Mouse (Mus musculus) gastrocnemius, adult 2 months (tissue): Measurements from ENCODE around the gene Gm10097. TPM values are rescaled to one million over a fixed set of nuclear protein-coding genes. Genes with fewer than 3 reads are reported as not detected.

Source experiments
- DNase-seq: peaks from one replicate; pipeline ENCODE4 v3.0.0; 2022
- H3K27ac ChIP-seq: fragments of 200-600 bp; 2 replicates; pipeline ENCODE4 v1.8.1; 2022; ENCODE audit warnings: mild to moderate bottlenecking
- H3K4me3 ChIP-seq: fragments of 200-600 bp; 2 replicates; pipeline ENCODE4 v1.8.1; 2022; ENCODE audit warnings: mild to moderate bottlenecking, moderate library complexity
- CTCF ChIP-seq: fragments of 200-600 bp; IDR thresholded peaks from 2 replicates; pipeline ENCODE4 v1.8.1; 2022; ENCODE audit warnings: antibody characterized with exemption, mild to moderate bottlenecking, moderate library complexity
- intact Hi-C: fragments of 180-260 bp; cut with DNase I; formaldehyde crosslinking; loops from one replicate; pipeline ENCODE4 v1.15.1; 2025
- total RNA-seq, 2 experiments: library from RNA; stranded (reverse); gene quantifications; 2 replicates each; pipeline ENCODE4 v1.2.3; 2021

Gm10097 gene
- total RNA-seq, 2 experiments from 2014 or later, result 0.23 to 0.36 TPM

DNA sequence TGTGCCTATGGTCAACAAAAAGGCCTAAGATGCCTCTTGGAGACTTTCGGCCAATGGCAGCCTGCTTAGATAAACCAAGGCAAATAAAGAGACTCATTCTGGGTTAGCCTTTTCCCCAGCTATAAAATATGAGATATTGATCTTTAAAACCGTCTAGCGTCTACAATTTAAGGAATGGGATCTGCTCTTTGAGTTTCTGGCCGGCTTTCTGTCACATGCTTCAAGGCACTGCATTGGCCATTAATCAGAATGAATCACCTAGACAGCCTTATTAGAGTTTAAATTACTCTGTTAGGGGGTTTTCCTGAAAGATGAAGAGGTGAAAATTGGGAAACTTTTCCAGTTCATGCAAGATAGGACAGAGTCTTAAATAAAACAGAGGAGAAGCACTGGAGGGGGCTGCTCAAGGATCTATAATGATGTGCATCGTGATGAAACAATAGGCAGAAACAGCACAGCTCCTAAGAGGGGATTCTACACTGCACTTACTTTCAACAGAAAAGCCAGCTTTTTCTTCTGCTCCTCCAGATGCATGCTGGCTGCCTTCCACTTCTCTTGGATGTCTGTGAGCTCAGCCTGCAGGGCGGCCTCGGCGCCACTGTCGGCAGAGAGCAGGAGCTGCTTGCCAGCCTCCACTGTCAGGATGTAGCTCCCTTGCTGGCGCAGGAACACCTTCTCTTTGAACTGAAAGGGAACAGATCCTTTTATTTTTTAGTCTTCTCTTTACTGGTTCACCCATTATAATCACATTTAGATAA lies 28.2 kb downstream of the Gm10097 start:
- Histone ChIP-seq H3K27ac (no peak overlapping the region), H3K4me3 (no peak overlapping the region)
- intact Hi-C loops, result no loop called here
- TF ChIP-seq CTCF, result no peak
- DNase-seq, result peak; percentile 73

DNA sequence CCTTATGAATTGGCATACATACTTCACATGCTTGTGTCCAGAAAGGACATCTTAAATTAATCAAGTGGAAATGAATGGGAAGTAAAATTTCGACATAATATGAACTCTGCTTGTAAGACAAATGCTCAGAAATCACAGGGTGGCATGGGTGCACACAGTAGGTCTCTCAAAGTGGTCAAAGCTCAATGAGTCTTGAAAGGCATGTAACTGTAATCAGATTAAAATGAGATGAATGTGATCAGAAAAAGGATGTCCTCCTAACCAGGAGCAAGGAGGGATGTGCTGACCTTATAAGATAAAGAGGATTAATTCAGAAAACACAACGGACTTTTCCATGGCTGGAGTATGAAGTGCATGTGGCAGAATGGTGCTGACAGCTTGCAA lies 28.8 kb downstream of the Gm10097 start:
- intact Hi-C loops, result no loop called here
- Histone ChIP-seq H3K4me3 (no peak overlapping the region), H3K27ac (no peak overlapping the region)
- TF ChIP-seq CTCF, result no peak
- DNase-seq, result no peak

DNA sequence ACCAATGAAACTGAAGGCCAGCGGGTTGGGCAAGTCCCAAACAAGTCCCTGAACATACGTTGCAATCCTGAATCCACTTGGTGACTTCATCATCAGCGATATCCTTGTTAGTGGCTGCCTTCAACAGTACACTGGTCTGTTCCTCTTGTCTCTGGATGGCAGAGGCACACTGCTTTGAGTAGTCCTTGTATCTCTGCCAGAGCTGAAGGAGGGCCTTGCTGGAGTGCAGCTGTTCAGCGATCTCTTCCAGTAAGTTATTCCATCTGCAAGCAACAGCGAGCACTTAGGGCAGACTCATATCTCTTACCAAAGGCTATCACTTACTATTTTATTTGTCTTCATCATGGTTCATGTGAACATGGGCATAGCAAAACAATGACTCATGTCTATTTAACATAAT lies 41.8 kb downstream of the Gm10097 start:
- peak; percentile 31 for DNase-seq
- no peak for TF ChIP-seq CTCF
- H3K4me3 ChIP-seq, result no peak overlapping the region
- H3K27ac ChIP-seq, result peak overlapping the region; percentile 68
- intact Hi-C loops, result no loop called here

DNA sequence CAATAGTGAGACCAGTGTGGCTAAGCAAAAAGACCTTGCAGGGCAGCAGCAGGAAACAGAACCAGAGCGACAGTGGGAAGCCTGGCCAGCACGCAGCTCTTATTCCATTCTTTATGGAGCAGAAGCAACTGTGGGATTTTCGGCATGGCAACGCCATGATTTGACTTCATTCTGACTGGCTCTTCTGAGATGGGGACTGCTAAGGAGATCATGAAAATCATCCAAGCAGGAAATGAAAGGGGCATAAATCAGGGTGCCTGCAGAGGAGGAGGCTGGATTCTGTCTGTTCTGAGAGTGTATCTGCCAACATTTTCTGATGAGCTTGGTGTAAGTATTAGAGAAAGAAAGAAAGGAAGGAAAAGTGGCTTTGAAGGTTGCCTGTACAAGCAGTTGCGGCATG lies 47.2 kb downstream of the Gm10097 start:
- intact Hi-C loops, result no loop called here
- no peak for DNase-seq
- H3K27ac ChIP-seq, result no peak overlapping the region
- no peak for TF ChIP-seq CTCF
- no peak overlapping the region for H3K4me3 ChIP-seq

DNA sequence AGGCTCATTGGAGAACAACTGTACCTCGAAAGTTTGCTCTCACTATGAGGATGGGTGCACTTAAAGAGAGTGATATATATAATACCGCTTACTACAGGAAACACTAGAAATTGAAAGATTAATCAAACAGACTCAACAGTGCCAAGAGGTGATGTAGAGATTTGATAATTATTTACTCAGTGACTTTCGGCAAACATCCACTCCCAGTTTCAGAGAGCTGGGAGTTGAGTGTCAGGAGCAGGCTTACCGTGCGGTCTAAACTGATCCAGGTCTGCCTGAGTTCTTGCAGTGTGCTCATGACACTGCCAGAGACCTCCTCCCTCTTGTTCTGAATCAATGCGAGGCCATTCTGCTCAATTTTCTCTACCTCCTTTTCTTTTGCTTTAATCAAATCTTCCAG lies 47.7 kb downstream of the Gm10097 start:
- H3K27ac ChIP-seq, result no peak overlapping the region
- intact Hi-C loops, result no loop called here
- no peak for TF ChIP-seq CTCF
- H3K4me3 ChIP-seq, result no peak overlapping the region
- no peak for DNase-seq
